Mouse (Mus musculus): ENCODE results near the gene Stra6l.

Stra6l gene

GRCm38 (mm10) chr4:45848109-45848824, at the start of gene Stra6l:
Gene Stra6l, plus strand, starts transcription at chr4:45848664.
- no peak for DNase-seq (ENCODE audit: low read depth, low spot score)

GRCm38 (mm10) chr4:45798964-45799363, 49.5 kb upstream of the Stra6l start, which contains the start of gene Aldh1b1:
Gene Aldh1b1, plus strand, starts transcription at chr4:45799022.
- DNase-seq (ENCODE audit: low read depth, low spot score) = no peak

- DNase-seq (ENCODE audit: low read depth, low spot score) = no peak
Measured at GRCm38 (mm10) chr4:45799956-45800537, 48.4 kb upstream of the Stra6l start.

GRCm38 (mm10) chr4:45802900-45803299, 45.6 kb upstream of the Stra6l start:
- DNase-seq (ENCODE audit: low read depth, low spot score) = no peak

- DNase-seq (ENCODE audit: low read depth, low spot score) = no peak
Measured at GRCm38 (mm10) chr4:45808034-45808433, 40.4 kb upstream of the Stra6l start.

- no peak for DNase-seq (ENCODE audit: low read depth, low spot score)
Measured at GRCm38 (mm10) chr4:45811250-45811649, 37.2 kb upstream of the Stra6l start.

GRCm38 (mm10) chr4:45815542-45815941, 32.9 kb upstream of the Stra6l start:
- DNase-seq (ENCODE audit: low read depth, low spot score) = no peak

- no peak for DNase-seq (ENCODE audit: low read depth, low spot score)
Measured at GRCm38 (mm10) chr4:45818814-45819207, 29.7 kb upstream of the Stra6l start.

GRCm38 (mm10) chr4:45819208-45819931, 29.1 kb upstream of the Stra6l start:
- DNase-seq (ENCODE audit: low read depth, low spot score) = no peak

- DNase-seq (ENCODE audit: low read depth, low spot score) = peak; percentile 34
Measured at GRCm38 (mm10) chr4:45820074-45820830, 28.2 kb upstream of the Stra6l start.

GRCm38 (mm10) chr4:45821995-45822394, 26.5 kb upstream of the Stra6l start:
- DNase-seq (ENCODE audit: low read depth, low spot score) = no peak

GRCm38 (mm10) chr4:45822781-45823575, 25.5 kb upstream of the Stra6l start:
- DNase-seq (ENCODE audit: low read depth, low spot score) = no peak

- DNase-seq (ENCODE audit: low read depth, low spot score) = no peak
Measured at GRCm38 (mm10) chr4:45824049-45824760, 24.3 kb upstream of the Stra6l start.

GRCm38 (mm10) chr4:45824761-45825556, 23.5 kb upstream of the Stra6l start:
- DNase-seq (ENCODE audit: low read depth, low spot score) = no peak

- no peak for DNase-seq (ENCODE audit: low read depth, low spot score)
Measured at GRCm38 (mm10) chr4:45826275-45827040, 22.0 kb upstream of the Stra6l start, which contains the start of gene Igfbpl1. Gene Igfbpl1, minus strand, starts transcription at chr4:45826923.

GRCm38 (mm10) chr4:45829907-45830759, 18.3 kb upstream of the Stra6l start:
- DNase-seq (ENCODE audit: low read depth, low spot score) = no peak

- no peak for DNase-seq (ENCODE audit: low read depth, low spot score)
Measured at GRCm38 (mm10) chr4:45831996-45832395, 16.5 kb upstream of the Stra6l start.

- DNase-seq (ENCODE audit: low read depth, low spot score) = no peak
Measured at GRCm38 (mm10) chr4:45833461-45833860, 15.0 kb upstream of the Stra6l start.
